Mouse (Mus musculus) cerebellum, adult 11-12 months (tissue): ENCODE data around the gene Pkd1.

Experiments
- DNase-seq: peaks from one replicate; pipeline ENCODE4 v3.0.0; 2022

Gene Pkd1

GRCm38 (mm10) chr17:24645916-24646315, 96.3 kb downstream of the Pkd1 start:
- DNase-seq: no peak
